Mouse (Mus musculus): Measurements from ENCODE around the gene L1cam.

DNA sequence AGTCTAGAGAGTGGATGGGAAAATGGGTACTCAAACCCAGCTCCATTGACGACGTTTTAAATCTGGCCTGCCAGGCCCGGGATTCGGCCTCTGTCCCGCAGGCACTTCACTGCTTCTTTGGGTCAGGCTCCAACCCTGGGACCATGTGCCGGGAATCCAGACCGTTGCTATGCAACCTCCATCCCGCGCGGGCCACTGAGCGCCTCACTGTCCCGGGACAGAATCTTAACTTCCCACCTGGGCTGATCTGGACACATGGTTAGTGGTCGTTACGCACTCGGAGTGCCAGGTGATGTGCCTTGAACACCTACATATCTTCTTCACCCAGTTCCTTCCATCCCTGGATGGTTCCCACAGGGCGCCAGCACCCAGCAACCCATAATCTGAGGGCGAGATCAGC, 72.2 kb downstream of the L1cam start:
- TF ChIP-seq CTCF (IDR thresholded peaks at IDR 0.05; ENCODE audit: borderline replicate concordance, insufficient read depth, low read depth, low read length) (no peak), POLR2A (IDR thresholded peaks at IDR 0.05; ENCODE audit: borderline replicate concordance, insufficient read depth, low read length) (no peak)

Data from cerebellum, adult 2 months (tissue).